Mouse (Mus musculus) bone marrow, adult 2 months (tissue): Measurements from ENCODE around the gene Sipa1l1.

Experiments used
- CTCF ChIP-seq: fragments of 200-500 bp; IDR thresholded peaks from 2 replicates; pipeline ENCODE4 v1.5.1; 2011; ENCODE audit warnings: low read length, control low read depth; ENCODE audit not compliant: control insufficient read depth, insufficient read depth
- POLR2A ChIP-seq: fragments of 200-500 bp; IDR thresholded peaks from 2 replicates; pipeline ENCODE4 v1.6.1; 2011; ENCODE audit warnings: low read depth, mild to moderate bottlenecking, control low read depth, low read length, borderline replicate concordance; ENCODE audit not compliant: control insufficient read depth

DNA sequence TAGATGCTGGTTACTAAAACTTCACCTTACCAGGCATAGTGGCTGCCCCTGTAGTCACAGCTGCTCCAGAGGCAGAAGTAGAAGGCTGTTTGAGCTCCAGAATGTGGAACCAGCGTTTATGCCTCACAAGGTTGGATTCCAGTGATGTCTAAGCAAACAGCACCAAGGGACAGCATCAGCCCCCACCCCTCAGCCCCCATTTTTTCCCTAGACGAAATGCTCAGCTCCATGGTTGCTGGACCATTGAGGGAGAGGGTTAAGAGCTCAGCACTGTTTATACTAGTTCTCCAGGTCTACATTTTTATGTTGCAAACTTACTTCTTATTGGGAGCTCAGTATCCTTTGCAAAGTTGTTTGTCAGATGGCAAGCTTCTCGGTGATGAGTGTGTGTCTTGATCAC, 202.1 kb downstream of the Sipa1l1 start:
- TF ChIP-seq CTCF (no peak), POLR2A (no peak)
